Mouse (Mus musculus): ENCODE results near the gene Zdhhc21.

Gene Zdhhc21

DNA sequence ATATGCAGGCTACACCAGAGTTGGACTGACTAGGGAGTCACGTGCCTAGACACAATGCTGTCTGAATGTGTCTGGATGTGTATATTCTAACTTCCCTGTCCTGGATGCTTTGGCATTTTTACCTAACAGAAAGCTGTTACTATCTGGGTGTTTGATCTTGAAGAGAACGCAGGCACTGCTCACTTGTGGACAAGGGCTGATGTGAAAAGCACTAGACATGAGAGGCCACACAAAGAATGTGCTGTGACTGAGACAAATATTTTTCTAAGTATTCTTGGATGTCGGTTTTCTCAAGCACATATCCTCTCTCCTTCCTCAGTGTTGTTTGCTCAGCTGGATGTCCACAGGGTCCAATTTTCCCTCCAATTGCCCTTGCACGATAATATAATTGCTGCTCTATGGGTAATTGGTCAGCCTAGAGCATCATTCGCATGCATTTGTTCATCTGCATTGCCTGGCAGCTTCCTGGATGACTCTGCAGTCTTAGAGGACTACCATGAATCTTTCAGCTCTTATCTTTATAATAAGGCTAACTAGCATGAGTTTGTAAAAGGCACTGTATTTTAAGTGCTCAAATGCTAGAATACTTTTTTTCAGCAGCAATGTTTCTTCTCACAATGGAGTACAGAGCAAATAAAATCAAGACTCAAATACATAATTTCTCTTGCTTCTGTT lies 66.7 kb downstream of the Zdhhc21 start:
- no peaks in the 10 kb centered on the region for H3K4me1 ChIP-seq (replicated peaks; ENCODE audit: low read depth, low read length)
- no peaks in the 10 kb centered on the region for H3K9me3 ChIP-seq (ENCODE audit: low read length)
- H3K27me3 ChIP-seq (ENCODE audit: insufficient read depth, low read length), result no peaks in the 10 kb centered on the region
- TF ChIP-seq CTCF (conservative IDR thresholded peaks at IDR 0.05; ENCODE audit: low read length) (no peak), NANOG (IDR thresholded peaks at IDR 0.05; ENCODE audit: borderline replicate concordance, low read length) (no peak), POU5F1 (IDR thresholded peaks at IDR 0.05; ENCODE audit: borderline replicate concordance, low read length) (no peak)
- no peaks in the 10 kb centered on the region for H3K36me3 ChIP-seq (ENCODE audit: insufficient read depth, low read length)
- H3K4me3 ChIP-seq (replicated peaks; ENCODE audit: low read length), result no peak overlapping the region

DNA sequence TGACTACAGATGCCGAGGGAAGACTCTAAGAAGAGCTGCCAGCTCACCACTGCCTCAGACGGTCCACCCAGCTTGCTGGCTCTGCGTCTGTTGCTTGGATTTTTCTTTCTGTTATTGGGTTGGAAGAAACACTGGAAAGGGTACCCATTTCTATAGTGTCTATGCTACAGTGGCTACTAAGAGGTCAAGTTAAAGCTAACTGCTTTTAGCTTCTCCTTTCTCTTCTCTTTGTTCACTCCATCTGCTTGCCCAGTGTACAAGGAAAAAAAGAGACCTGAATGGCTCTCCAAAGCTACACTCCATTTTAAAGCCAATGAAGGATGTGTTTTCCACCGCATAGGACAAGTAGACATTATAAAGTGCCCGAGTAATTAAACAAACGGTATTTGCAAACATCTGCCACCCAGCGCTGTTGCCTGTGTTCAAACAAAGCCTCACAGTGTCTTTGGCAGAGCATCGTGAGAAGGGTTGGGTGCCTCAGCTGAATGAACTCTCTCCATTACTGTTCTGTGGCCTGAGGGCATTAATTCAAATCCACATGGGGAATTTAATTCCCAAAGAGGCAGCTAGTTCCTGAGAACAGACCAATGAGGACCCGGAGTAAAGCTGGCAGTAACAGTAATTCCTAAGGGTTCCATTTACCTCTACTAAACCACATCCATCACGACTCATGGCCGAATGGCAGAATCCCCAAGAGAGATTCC lies 94.1 kb downstream of the Zdhhc21 start:
- peaks cover 3% of the 10 kb centered on the region; the same call in 1 of the 2 replicates for H3K27me3 ChIP-seq (ENCODE audit: insufficient read depth, low read length)
- H3K36me3 ChIP-seq (ENCODE audit: insufficient read depth, low read length), result no peaks in the 10 kb centered on the region
- H3K4me3 ChIP-seq (replicated peaks; ENCODE audit: low read length), result no peak overlapping the region
- peaks cover 24% of the 10 kb centered on the region for H3K4me1 ChIP-seq (replicated peaks; ENCODE audit: low read depth, low read length)
- H3K9me3 ChIP-seq (ENCODE audit: low read length), result no peaks in the 10 kb centered on the region
- TF ChIP-seq NANOG (IDR thresholded peaks at IDR 0.05; ENCODE audit: borderline replicate concordance, low read length), result no peak
- TF ChIP-seq POU5F1 (IDR thresholded peaks at IDR 0.05; ENCODE audit: borderline replicate concordance, low read length), result no peak
- TF ChIP-seq CTCF (conservative IDR thresholded peaks at IDR 0.05; ENCODE audit: low read length), result no peak

DNA sequence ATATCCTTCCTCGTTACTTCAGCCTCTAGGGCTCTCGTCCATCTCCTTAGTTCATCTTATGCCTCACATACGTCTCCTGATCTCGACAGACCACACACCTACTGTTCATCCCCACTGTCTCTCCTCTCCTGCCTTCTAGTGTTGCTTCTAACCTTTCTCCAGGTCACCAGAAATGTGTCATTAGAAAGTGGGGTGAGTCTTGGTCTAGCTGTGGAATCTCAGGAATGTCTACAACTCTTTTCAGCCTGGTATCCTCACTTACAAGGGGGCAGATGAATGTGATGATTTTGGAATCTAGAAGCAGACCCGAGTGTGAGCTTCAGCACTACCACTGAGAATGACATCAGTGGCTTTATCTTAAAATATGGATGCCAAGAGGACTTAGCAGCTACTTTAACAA lies 96.2 kb downstream of the Zdhhc21 start:
- Histone ChIP-seq H3K4me3 (replicated peaks; ENCODE audit: low read length) (no peak overlapping the region), H3K27me3 (ENCODE audit: insufficient read depth, low read length) (peaks cover 3% of the 10 kb centered on the region; the same call in 1 of the 2 replicates), H3K4me1 (replicated peaks; ENCODE audit: low read depth, low read length) (peaks cover 24% of the 10 kb centered on the region), H3K9me3 (ENCODE audit: low read length) (no peaks in the 10 kb centered on the region), H3K36me3 (ENCODE audit: insufficient read depth, low read length) (no peaks in the 10 kb centered on the region)
- TF ChIP-seq POU5F1 (IDR thresholded peaks at IDR 0.05; ENCODE audit: borderline replicate concordance, low read length) (no peak), CTCF (conservative IDR thresholded peaks at IDR 0.05; ENCODE audit: low read length) (no peak), NANOG (IDR thresholded peaks at IDR 0.05; ENCODE audit: borderline replicate concordance, low read length) (no peak)

DNA sequence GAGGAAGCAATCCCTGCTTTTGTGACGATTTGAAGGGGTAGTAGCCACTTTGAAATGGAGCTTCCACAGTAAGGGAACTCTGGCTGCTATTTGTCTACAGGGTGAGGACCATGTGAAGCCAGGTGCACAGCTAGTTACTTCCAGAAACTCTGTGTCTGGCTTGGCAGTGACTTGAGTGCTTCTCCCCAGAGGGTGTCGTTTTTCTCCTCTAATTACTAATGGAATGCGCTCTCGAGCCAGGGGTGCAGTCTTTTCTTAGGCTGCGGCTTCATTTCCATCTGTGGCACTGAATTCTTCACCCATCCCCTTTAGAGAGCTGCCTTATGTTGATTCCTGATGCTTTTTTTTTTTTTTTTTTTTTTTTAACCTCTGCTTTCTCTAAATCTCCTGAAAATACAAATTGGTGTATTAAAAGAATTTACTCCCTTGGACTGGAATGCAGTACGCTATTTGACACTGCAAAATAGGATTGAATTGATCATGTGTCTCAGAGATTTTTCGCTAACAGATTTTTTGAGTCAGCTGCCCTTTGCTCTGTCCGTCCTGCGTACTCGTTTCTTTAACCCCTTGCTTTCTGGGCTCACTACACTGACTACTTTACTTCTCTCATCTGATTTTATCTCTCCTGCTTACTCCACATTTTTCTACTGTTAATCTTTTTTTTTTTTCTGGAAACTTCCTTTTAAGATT lies 97.2 kb downstream of the Zdhhc21 start:
- TF ChIP-seq CTCF (conservative IDR thresholded peaks at IDR 0.05; ENCODE audit: low read length), result no peak
- no peak for TF ChIP-seq POU5F1 (IDR thresholded peaks at IDR 0.05; ENCODE audit: borderline replicate concordance, low read length)
- no peak for TF ChIP-seq NANOG (IDR thresholded peaks at IDR 0.05; ENCODE audit: borderline replicate concordance, low read length)
- H3K4me1 ChIP-seq (replicated peaks; ENCODE audit: low read depth, low read length), result peaks cover 27% of the 10 kb centered on the region
- peaks cover 3% of the 10 kb centered on the region; the same call in 1 of the 2 replicates for H3K27me3 ChIP-seq (ENCODE audit: insufficient read depth, low read length)
- H3K36me3 ChIP-seq (ENCODE audit: insufficient read depth, low read length), result no peaks in the 10 kb centered on the region
- H3K4me3 ChIP-seq (replicated peaks; ENCODE audit: low read length), result no peak overlapping the region
- H3K9me3 ChIP-seq (ENCODE audit: low read length), result no peaks in the 10 kb centered on the region

DNA sequence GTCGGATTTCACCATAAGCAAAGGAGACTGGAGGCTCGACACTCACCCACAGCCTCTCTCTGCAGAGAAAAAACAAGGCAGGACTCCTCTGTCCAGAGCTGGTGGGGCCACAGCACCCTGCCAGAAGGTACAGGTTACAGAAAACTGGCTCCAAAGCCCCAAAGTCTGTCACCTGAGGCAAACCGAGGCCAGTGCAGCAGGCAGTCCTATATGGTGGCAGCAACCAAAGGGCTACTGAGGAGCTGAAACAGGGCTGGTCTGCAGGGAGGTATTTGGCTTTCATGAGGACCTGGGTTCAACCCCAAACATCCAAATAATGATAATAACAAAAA lies 103.5 kb downstream of the Zdhhc21 start:
- Histone ChIP-seq H3K4me3 (replicated peaks; ENCODE audit: low read length) (peak overlapping the region; percentile 35; the same call in 1 of the 2 replicates), H3K4me1 (replicated peaks; ENCODE audit: low read depth, low read length) (peaks cover 32% of the 10 kb centered on the region), H3K27me3 (ENCODE audit: insufficient read depth, low read length) (no peaks in the 10 kb centered on the region), H3K36me3 (ENCODE audit: insufficient read depth, low read length) (no peaks in the 10 kb centered on the region), H3K9me3 (ENCODE audit: low read length) (peaks cover 4% of the 10 kb centered on the region)
- no peak for TF ChIP-seq CTCF (conservative IDR thresholded peaks at IDR 0.05; ENCODE audit: low read length)
- TF ChIP-seq POU5F1 (IDR thresholded peaks at IDR 0.05; ENCODE audit: borderline replicate concordance, low read length), result no peak
- TF ChIP-seq NANOG (IDR thresholded peaks at IDR 0.05; ENCODE audit: borderline replicate concordance, low read length), result no peak

DNA sequence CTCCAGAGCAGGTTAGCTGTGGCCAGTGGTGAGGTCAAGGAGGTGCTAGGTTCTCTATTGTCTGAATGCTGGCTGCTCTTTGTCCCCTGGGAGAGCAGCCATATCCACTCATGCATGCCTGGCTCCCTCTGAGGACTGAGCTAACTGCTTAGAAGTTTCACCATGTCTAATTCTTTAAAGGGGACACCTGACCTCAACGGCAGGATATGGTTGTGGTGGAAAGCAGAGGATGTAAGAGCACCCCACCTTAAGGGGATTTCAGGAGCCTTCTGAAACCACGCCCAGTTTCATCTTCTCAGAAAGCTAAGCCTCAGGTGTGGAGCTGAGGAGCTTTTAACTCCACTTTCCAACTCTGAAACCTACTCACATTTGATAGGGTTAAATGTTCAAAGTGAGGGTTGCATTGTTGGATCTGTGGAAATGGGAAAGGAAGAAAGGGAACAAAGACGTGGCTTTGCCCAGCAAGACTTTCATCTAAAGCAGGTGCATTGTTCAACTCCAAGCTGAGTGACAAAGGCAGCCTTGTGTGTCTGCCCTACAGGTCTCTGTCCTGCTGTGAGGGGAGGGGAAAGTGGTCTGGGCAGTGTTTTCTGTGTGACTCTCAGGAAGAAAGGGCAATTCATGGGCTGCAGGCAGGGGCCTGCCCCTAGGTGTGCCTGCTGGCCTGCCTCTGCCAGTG lies 104.0 kb downstream of the Zdhhc21 start:
- H3K4me3 ChIP-seq (replicated peaks; ENCODE audit: low read length), result peak overlapping the region; percentile 35; the same call in 1 of the 2 replicates
- H3K4me1 ChIP-seq (replicated peaks; ENCODE audit: low read depth, low read length), result peaks cover 31% of the 10 kb centered on the region
- TF ChIP-seq POU5F1 (IDR thresholded peaks at IDR 0.05; ENCODE audit: borderline replicate concordance, low read length), result no peak
- TF ChIP-seq NANOG (IDR thresholded peaks at IDR 0.05; ENCODE audit: borderline replicate concordance, low read length), result peak; percentile 73; the same call in 1 of the 2 replicates
- no peaks in the 10 kb centered on the region for H3K27me3 ChIP-seq (ENCODE audit: insufficient read depth, low read length)
- no peaks in the 10 kb centered on the region for H3K36me3 ChIP-seq (ENCODE audit: insufficient read depth, low read length)
- H3K9me3 ChIP-seq (ENCODE audit: low read length), result peaks cover 4% of the 10 kb centered on the region
